Mouse (Mus musculus) cerebellum, adult 2 months (tissue): ENCODE data around the gene Gm11554.
"Not testable (repeated sequence)": the region's sequence is repeated elsewhere in the genome, so short reads cannot be mapped to it uniquely, and the experiment has no call there.

ENCODE experiments used
- CTCF ChIP-seq: fragments of 200-500 bp; IDR thresholded peaks from 2 replicates; pipeline ENCODE4 v1.5.1; 2011; ENCODE audit warnings: low read depth, mild to moderate bottlenecking, control low read depth, low read length, moderate library complexity, borderline replicate concordance; ENCODE audit not compliant: insufficient read depth
- POLR2A ChIP-seq: fragments of 200-500 bp; IDR thresholded peaks from 2 replicates; pipeline ENCODE4 v1.6.1; 2011; ENCODE audit warnings: low read length, control low read depth, borderline replicate concordance; ENCODE audit not compliant: insufficient read depth

DNA sequence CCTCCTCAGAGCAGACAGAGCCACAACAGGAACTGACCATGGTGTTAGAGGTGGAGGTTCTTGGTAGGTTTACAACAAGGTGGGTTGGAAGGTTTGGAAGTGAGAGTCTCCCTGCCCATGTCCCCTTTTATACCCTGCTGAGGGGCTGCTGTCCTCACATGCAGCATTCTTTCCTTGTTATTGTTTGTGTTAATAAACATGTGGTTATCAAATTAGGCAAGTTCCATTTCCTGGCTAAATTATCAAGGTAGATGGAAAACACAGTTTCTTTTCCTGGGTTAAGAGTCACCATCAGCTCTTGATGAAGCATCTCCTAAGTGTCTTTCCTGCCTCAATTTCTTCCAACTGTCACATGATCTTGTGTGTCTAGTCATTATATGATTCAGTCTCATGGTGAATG lies 31.4 kb downstream of the Gm11554 start, which contains the start of gene Gm11595:
- not testable (repeated sequence) for TF ChIP-seq CTCF, POLR2A
